Mouse (Mus musculus): Measurements from ENCODE around the gene Aldob.
A peak's percentile ranks its signal among the peaks of the same experiment; 100 is the strongest.

Gene Aldob

GRCm38 (mm10) chr4:49549383-49549782, at the start of gene Aldob:
Gene Aldob (minus strand): TSS chr4:49549546.
- DNase-seq (ENCODE audit: low read depth, low spot score) = no peak

- DNase-seq (ENCODE audit: low read depth, low spot score) = peak; percentile 57
These were observed 48.1 kb upstream of the Aldob start, which contains the start of gene Tmem246 for GRCm38 (mm10) chr4:49597183-49598100. Gene Tmem246 (minus strand): TSS chr4:49597876.

GRCm38 (mm10) chr4:49596846-49597182, 47.5 kb upstream of the Aldob start:
- DNase-seq (ENCODE audit: low read depth, low spot score) = no peak

GRCm38 (mm10) chr4:49590152-49590551, 40.8 kb upstream of the Aldob start:
- DNase-seq (ENCODE audit: low read depth, low spot score) = no peak

- DNase-seq (ENCODE audit: low read depth, low spot score) = peak; percentile 90
These were observed 37.5 kb upstream of the Aldob start for GRCm38 (mm10) chr4:49586811-49587210.

- DNase-seq (ENCODE audit: low read depth, low spot score) = peak; percentile 40
These were observed 36.3 kb upstream of the Aldob start for GRCm38 (mm10) chr4:49585524-49586101.

- DNase-seq (ENCODE audit: low read depth, low spot score) = peak; percentile 26
These were observed 34.9 kb upstream of the Aldob start for GRCm38 (mm10) chr4:49583965-49584831.

GRCm38 (mm10) chr4:49581256-49581655, 31.9 kb upstream of the Aldob start:
- DNase-seq (ENCODE audit: low read depth, low spot score) = no peak

GRCm38 (mm10) chr4:49572194-49572593, 22.8 kb upstream of the Aldob start:
- no peak for DNase-seq (ENCODE audit: low read depth, low spot score)

GRCm38 (mm10) chr4:49567613-49568012, 18.3 kb upstream of the Aldob start:
- peak; percentile 68 for DNase-seq (ENCODE audit: low read depth, low spot score)

GRCm38 (mm10) chr4:49559915-49560772, 10.8 kb upstream of the Aldob start:
- peak; percentile 94 for DNase-seq (ENCODE audit: low read depth, low spot score)

- DNase-seq (ENCODE audit: low read depth, low spot score) = no peak
These were observed 8.8 kb upstream of the Aldob start for GRCm38 (mm10) chr4:49558181-49558580.

GRCm38 (mm10) chr4:49557375-49557774, 8.0 kb upstream of the Aldob start:
- DNase-seq (ENCODE audit: low read depth, low spot score) = no peak

GRCm38 (mm10) chr4:49553380-49553779, 4.0 kb upstream of the Aldob start:
- no peak for DNase-seq (ENCODE audit: low read depth, low spot score)

GRCm38 (mm10) chr4:49547544-49548219, 1.7 kb downstream of the Aldob start:
- DNase-seq (ENCODE audit: low read depth, low spot score) = no peak

GRCm38 (mm10) chr4:49546873-49547543, 2.3 kb downstream of the Aldob start:
- DNase-seq (ENCODE audit: low read depth, low spot score) = no peak

- DNase-seq (ENCODE audit: low read depth, low spot score) = no peak
These were observed 3.3 kb downstream of the Aldob start for GRCm38 (mm10) chr4:49546026-49546425.

GRCm38 (mm10) chr4:49540966-49541365, 8.4 kb downstream of the Aldob start:
- DNase-seq (ENCODE audit: low read depth, low spot score) = peak; percentile 30

- DNase-seq (ENCODE audit: low read depth, low spot score) = no peak
These were observed 9.7 kb downstream of the Aldob start for GRCm38 (mm10) chr4:49539665-49540064.

GRCm38 (mm10) chr4:49536671-49537070, 12.7 kb downstream of the Aldob start:
- DNase-seq (ENCODE audit: low read depth, low spot score) = no peak

Data from skeletal muscle tissue, adult 2 months (tissue).